Mouse (Mus musculus) hindbrain, embryonic 15.5 days (tissue): ENCODE data around the gene Fxyd1. TPM values are rescaled to one million over a fixed set of nuclear protein-coding genes. Genes with fewer than 3 reads are reported as not detected.

ENCODE experiments used
- ATAC-seq: fragments of 200-750 bp; cut with Nextera tagmentation; 2 replicates; pipeline ENCODE4 v1.8.0; 2017; ENCODE audit warnings: low read depth, moderate number of reproducible peaks, moderate TSS enrichment; ENCODE audit not compliant: low FRiP score
- H3K27ac ChIP-seq: fragments of 300-500 bp; sonication (generic); replicated peaks from 2 replicates; pipeline ENCODE4 v1.5.1; 2015; ENCODE audit warnings: mild to moderate bottlenecking, inconsistent platforms
- H3K27me3 ChIP-seq: fragments of 300-500 bp; sonication (generic); 2 replicates; pipeline ENCODE4 v1.6.1; 2015; ENCODE audit warnings: control low read depth, inconsistent platforms
- H3K36me3 ChIP-seq: fragments of 300-500 bp; sonication (generic); 2 replicates; pipeline ENCODE4 v1.6.1; 2015; ENCODE audit warnings: control low read depth, inconsistent platforms
- H3K4me1 ChIP-seq: fragments of 300-500 bp; sonication (generic); replicated peaks from 2 replicates; pipeline ENCODE4 v1.6.1; 2015; ENCODE audit warnings: control low read depth, inconsistent platforms
- H3K4me2 ChIP-seq: fragments of 300-500 bp; sonication (generic); 2 replicates; pipeline ENCODE4 v1.6.1; 2015; ENCODE audit warnings: moderate library complexity, mild to moderate bottlenecking, inconsistent platforms
- H3K4me3 ChIP-seq: fragments of 300-500 bp; sonication (generic); 2 replicates; pipeline ENCODE4 v1.5.1; 2015; ENCODE audit warnings: mild to moderate bottlenecking, inconsistent platforms
- H3K9ac ChIP-seq: fragments of 300-500 bp; sonication (generic); 2 replicates; pipeline ENCODE4 v1.6.1; 2015; ENCODE audit warnings: inconsistent platforms
- H3K9me3 ChIP-seq: fragments of 300-500 bp; sonication (generic); 2 replicates; pipeline ENCODE4 v1.6.1; 2016; ENCODE audit warnings: control low read depth, inconsistent platforms
- WGBS: fragments of 180-500 bp; shearing (Covaris S2); methylation state at CpG from one replicate; pipeline ENCODE4 v1.1.7; 2015; 5-methylcytosine and 5-hydroxymethylcytosine counted together
- polyA plus RNA-seq: library from polyadenylated mRNA; unstranded; fragments of >200 nt; fragmentation: Nextera tagmentation; extraction: Ambion mirVana; gene quantifications from 2 replicates; pipeline ENCODE4 v1.2.1, GENCODE M21; 2015

Fxyd1 gene
- polyA plus RNA-seq, 1 experiment from 2014 or later, result 55.7 TPM

DNA sequence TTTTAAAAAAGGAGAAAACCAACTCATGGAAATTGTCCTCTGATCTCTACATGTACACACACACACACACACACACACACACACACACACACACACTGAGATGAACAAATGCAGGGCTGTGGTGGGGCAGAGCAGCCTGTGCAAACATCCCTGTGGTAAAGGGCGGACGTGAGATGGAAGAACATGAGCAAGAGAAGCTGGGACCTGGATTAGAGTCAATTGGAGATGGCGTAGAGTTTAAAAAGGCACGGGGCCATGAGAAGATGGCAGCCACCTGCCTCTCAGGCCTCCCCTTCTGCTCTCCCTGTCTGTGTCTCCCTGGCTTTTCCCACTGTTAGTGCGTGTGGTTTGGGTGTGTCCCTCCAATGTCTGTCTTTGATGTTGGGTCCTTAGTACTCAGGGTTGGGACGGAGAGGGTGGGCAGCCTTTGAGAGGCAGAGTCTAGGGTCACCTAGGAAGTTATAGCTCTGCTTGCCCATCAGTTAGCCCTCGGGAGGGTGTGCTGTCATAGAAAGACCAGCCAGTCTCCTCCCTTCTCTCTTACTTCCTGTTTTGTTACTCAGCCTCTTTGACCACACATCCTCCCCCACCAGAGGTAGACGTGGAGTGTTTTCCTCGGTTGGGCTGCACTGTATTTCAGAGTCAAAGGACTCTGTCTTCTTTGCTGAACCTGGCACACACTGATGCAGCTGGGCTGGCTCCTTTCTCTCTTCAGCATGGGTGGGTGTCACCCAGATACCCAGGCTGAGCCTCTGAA, 23.4 kb downstream of the Fxyd1 start:
- WGBS, result 80% methylated on average over 9 of the region's 9 CpGs
- H3K4me2 ChIP-seq, result no peak overlapping the region
- no peaks in the 10 kb centered on the region for H3K4me1 ChIP-seq
- no peaks in the 10 kb centered on the region for H3K36me3 ChIP-seq
- no peak overlapping the region for H3K9ac ChIP-seq
- no peak overlapping the region for H3K27ac ChIP-seq
- no peaks in the 10 kb centered on the region for H3K9me3 ChIP-seq
- no peaks in the 10 kb centered on the region for H3K27me3 ChIP-seq
- peak; percentile 23; the same call in 1 of the 2 replicates for ATAC-seq
- H3K4me3 ChIP-seq, result no peak overlapping the region

DNA sequence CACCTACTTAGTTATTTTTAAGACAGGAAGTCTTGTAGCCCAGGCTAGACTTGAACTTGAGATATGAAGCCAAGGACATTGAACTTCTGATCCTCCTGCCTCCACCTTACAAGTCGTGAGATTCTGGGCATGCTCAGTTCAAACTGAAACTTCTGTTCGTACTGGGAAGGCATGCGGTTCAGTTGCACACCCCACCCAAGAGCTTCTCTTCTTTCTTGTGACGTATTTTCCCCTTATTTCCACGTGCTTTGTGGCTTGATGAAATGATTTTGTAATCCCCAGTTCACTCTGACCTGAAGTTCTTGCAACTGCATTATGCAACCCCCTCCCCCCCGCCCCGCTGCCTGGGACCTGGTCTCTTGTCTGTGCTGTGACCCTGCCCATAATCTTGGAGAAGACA, 25.3 kb downstream of the Fxyd1 start:
- Histone ChIP-seq H3K4me1 (no peaks in the 10 kb centered on the region), H3K4me3 (no peak overlapping the region), H3K4me2 (no peak overlapping the region), H3K27ac (no peak overlapping the region), H3K9me3 (no peaks in the 10 kb centered on the region), H3K27me3 (no peaks in the 10 kb centered on the region), H3K36me3 (no peaks in the 10 kb centered on the region), H3K9ac (no peak overlapping the region)
- 87% methylated on average over 7 of the region's 7 CpGs for WGBS
- ATAC-seq, result no peak

DNA sequence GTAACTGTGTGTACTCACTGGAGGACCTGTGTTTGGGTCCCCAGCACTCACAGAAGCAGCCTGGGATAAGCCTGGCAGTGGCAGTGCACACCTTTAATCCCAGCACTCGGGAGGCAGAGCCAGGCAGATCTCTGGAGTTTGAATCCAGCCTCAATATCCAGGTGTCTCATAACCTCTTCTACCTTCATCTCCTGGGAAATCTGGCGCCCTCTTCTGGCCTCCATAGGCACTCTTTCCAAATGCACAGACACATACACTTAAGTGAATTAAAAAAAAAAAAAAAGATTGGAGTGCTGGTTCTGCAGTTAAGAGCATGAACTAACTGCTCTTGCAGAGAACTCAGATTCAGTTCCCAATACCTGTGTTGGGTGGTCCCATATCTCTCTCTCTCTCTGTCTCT, 26.3 kb downstream of the Fxyd1 start:
- no peaks in the 10 kb centered on the region for H3K4me1 ChIP-seq
- H3K9ac ChIP-seq, result no peak overlapping the region
- H3K9me3 ChIP-seq, result no peaks in the 10 kb centered on the region
- 74% methylated on average over 2 of the region's 2 CpGs for WGBS
- ATAC-seq, result no peak
- H3K27ac ChIP-seq, result no peak overlapping the region
- H3K36me3 ChIP-seq, result no peaks in the 10 kb centered on the region
- H3K4me3 ChIP-seq, result no peak overlapping the region
- no peaks in the 10 kb centered on the region for H3K27me3 ChIP-seq
- H3K4me2 ChIP-seq, result no peak overlapping the region

DNA sequence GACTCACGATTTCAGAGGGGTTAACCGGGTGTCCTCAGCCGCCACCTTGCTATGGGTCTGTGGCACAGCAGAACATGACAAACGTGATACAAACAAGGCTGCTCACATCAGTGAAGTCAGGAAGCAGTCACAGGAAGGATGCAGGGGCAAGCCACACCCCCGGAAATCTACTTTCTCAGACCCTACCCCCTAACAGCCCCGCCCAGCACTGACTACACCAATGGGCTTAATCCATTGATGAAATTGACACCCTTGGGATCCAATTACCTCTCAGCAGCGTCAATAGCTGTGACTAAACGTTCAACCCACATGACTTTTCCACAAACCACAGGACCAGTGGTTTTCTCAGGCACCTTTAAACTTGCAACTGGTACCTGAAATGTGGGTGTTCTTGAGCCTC, 28.4 kb downstream of the Fxyd1 start:
- Histone ChIP-seq H3K4me2 (no peak overlapping the region), H3K36me3 (no peaks in the 10 kb centered on the region), H3K4me1 (no peaks in the 10 kb centered on the region), H3K9me3 (no peaks in the 10 kb centered on the region), H3K27ac (no peak overlapping the region), H3K9ac (no peak overlapping the region), H3K27me3 (no peaks in the 10 kb centered on the region), H3K4me3 (no peak overlapping the region)
- WGBS, result 79% methylated on average over 8 of the region's 8 CpGs
- no peak for ATAC-seq

DNA sequence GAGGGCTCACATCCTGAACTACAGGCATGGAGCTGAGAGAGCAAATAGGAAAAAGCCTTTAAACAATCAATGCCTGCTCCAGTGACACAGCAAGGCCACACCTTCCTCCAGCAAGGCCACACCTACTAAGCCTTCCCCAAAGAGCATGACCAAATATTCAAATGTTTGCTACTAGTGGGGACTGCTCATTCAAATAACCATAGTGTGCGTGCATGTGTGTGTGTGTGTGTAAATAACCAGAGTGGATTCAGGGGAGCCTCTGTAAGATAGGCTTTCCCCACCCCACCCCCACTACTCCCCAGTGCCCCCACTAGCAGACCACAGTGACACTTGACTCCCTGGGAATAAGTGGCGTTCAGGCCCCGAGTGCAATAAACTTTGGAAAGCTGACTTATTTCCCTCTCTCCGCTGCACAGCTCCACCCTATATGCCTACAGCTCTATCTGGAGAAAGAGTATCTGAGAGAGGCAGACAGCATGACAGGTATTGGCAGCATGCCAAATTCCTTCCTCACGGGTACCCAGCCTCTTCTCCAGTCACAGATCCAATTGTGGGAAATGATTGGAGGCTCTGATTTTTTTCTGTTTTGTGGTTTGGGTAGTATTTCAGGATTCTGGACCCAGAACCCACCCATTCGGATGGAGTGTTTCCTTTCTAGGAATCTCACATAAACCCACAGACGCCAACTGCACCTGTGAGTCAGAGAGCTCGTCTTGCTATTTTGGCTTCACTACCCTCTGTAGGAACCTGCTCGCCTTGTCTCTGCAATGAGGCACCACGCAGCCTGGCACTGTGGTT, 39.7 kb downstream of the Fxyd1 start:
- Histone ChIP-seq H3K27ac (no peak overlapping the region), H3K27me3 (no peaks in the 10 kb centered on the region), H3K36me3 (no peaks in the 10 kb centered on the region), H3K4me3 (no peak overlapping the region), H3K9me3 (no peaks in the 10 kb centered on the region), H3K4me1 (no peaks in the 10 kb centered on the region), H3K9ac (no peak overlapping the region), H3K4me2 (no peak overlapping the region)
- WGBS, result 55% methylated on average over 10 of the region's 10 CpGs
- ATAC-seq, result peak; percentile 59; the same call in 1 of the 2 replicates

DNA sequence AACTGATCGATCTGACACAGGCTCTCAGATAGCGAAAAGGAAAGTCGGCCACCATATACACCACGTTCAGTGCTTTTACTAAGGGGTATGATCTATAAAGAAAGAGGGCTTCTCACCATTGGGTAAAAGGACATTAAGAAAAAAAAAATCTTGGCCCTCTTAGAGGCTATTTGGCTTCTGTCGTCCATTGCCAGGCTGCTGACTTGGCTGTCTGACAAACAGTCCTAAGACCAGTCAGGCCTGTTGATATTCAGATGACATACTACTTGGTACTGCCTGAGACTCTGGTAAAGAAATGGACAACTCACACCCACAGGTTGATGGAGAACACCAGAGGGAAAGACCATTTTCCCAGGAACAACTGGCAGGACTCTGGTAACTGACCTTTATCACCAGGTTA, 44.0 kb downstream of the Fxyd1 start:
- Histone ChIP-seq H3K4me2 (no peak overlapping the region), H3K4me3 (no peak overlapping the region), H3K9ac (no peak overlapping the region), H3K4me1 (no peaks in the 10 kb centered on the region), H3K27me3 (no peaks in the 10 kb centered on the region), H3K9me3 (no peaks in the 10 kb centered on the region), H3K36me3 (no peaks in the 10 kb centered on the region), H3K27ac (no peak overlapping the region)
- WGBS, result 72% methylated on average over 5 of the region's 5 CpGs
- ATAC-seq, result no peak

DNA sequence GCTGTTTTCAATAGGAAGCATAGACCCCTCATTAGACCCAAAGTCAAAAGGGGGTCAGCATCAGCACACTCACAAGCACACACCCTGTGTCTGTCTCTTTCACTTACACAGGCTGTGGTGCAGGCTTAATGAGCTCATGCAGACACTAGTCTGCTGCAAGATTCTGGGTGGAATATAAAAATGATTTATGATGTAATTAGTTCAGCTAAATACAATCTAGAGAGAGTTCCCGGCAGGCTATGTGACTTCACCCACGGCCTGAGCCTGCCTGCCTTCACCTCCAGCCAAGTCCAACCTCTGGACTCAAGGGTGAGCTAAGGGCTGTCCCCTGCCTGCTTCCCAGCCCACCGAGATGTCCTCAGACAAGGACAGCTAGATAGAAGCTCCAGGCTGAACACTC, 48.1 kb downstream of the Fxyd1 start:
- no peak overlapping the region for H3K4me2 ChIP-seq
- no peaks in the 10 kb centered on the region for H3K27me3 ChIP-seq
- WGBS, result 68% methylated on average over 3 of the region's 3 CpGs
- ATAC-seq, result 0 out of 2 replicates have a peak, but pooled peaks have one; percentile 34
- no peak overlapping the region for H3K9ac ChIP-seq
- no peaks in the 10 kb centered on the region for H3K4me1 ChIP-seq
- no peak overlapping the region for H3K4me3 ChIP-seq
- H3K9me3 ChIP-seq, result no peaks in the 10 kb centered on the region
- H3K27ac ChIP-seq, result no peak overlapping the region
- no peaks in the 10 kb centered on the region for H3K36me3 ChIP-seq

DNA sequence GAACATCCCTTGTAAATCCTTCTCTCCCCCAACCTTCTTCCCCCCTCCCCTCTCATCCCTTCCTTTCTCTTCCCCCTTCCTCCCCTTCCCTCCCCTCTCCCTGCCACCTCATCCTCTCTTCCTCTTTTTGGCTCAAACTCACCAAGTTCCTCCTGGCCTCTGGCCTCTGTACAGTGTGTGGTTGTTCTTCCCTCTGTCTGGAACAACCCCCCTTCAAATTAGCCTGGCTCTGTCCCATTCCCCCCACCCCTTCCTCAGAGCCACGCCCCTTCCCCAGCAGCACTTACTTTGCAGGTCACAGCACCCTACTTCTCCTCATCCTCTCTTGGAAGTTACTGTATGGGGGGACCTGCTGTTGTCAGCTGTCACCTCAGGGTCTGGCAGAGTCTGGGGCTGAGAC, 48.8 kb downstream of the Fxyd1 start:
- H3K9ac ChIP-seq, result no peak overlapping the region
- H3K4me3 ChIP-seq, result no peak overlapping the region
- no peaks in the 10 kb centered on the region for H3K36me3 ChIP-seq
- no peaks in the 10 kb centered on the region for H3K4me1 ChIP-seq
- ATAC-seq, result no peak
- H3K27me3 ChIP-seq, result no peaks in the 10 kb centered on the region
- WGBS, result 52% methylated on average over 1 of the region's 1 CpGs
- no peak overlapping the region for H3K27ac ChIP-seq
- no peaks in the 10 kb centered on the region for H3K9me3 ChIP-seq
- H3K4me2 ChIP-seq, result no peak overlapping the region

DNA sequence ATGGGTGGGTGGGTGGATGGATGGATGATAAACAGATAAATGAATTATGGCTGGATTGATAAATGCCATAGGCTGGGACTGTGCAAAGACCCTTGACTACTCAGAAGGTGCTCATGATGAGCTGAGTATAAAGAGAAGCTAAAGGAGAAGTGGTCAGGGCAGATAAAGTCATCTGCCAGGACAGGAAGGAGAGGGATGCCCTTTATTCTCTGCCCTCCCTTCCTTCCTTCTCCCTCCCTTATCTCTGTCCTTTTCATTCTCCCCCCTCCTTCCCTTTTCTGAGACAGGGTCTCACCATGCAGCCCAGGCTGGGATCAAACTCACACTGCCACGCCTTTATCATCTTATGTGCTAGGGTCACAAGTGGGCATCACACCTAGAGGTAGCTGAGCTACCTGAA, 49.2 kb downstream of the Fxyd1 start:
- WGBS, result 92% methylated on average over 1 of the region's 1 CpGs
- Histone ChIP-seq H3K4me2 (no peak overlapping the region), H3K27me3 (no peaks in the 10 kb centered on the region), H3K9ac (no peak overlapping the region), H3K36me3 (no peaks in the 10 kb centered on the region), H3K4me1 (no peaks in the 10 kb centered on the region), H3K27ac (no peak overlapping the region), H3K4me3 (no peak overlapping the region), H3K9me3 (no peaks in the 10 kb centered on the region)
- ATAC-seq, result no peak

DNA sequence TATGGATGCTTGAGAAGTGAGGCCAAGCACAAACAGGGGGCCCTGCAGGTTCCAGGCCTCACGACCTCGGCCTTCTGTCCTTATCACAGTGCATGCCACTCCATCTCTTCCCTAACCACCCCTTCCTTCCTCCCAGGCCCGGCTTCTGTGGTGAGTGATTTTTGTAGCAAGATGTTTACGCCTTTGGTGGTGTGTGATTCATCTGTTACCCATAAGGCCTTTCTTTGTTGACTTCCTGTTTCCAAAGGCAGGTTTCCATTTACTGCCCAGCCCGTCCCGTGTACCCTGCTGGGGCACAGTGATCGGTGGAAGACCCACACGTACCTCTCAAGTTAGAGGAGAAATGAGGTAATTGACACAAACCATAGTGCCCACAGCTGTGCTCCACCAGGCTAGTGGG, 54.3 kb downstream of the Fxyd1 start:
- no peak overlapping the region for H3K4me3 ChIP-seq
- WGBS, result 80% methylated on average over 8 of the region's 8 CpGs
- no peak overlapping the region for H3K9ac ChIP-seq
- ATAC-seq, result no peak
- H3K4me2 ChIP-seq, result no peak overlapping the region
- H3K4me1 ChIP-seq, result peaks cover 8% of the 10 kb centered on the region; the same call in 1 of the 2 replicates
- no peak overlapping the region for H3K27ac ChIP-seq
- no peaks in the 10 kb centered on the region for H3K36me3 ChIP-seq
- no peaks in the 10 kb centered on the region for H3K9me3 ChIP-seq
- no peaks in the 10 kb centered on the region for H3K27me3 ChIP-seq
